Mouse (Mus musculus): ENCODE measurements around the gene Serpine2.

The Serpine2 gene

GRCm38 (mm10) chr1:79819296-79819879, 41.6 kb downstream of the Serpine2 start:
- in situ Hi-C loops (cut with MboI; ENCODE audit: unreplicated experiment in 2 of 2) = no loop called here

- in situ Hi-C loops (cut with MboI; ENCODE audit: unreplicated experiment in 2 of 2) = no loop called here
Measured at GRCm38 (mm10) chr1:79815446-79815845, 45.5 kb downstream of the Serpine2 start.

GRCm38 (mm10) chr1:79809447-79809846, 51.5 kb downstream of the Serpine2 start:
- in situ Hi-C loops (cut with MboI; ENCODE audit: unreplicated experiment in 2 of 2) = no loop called here

- in situ Hi-C loops (cut with MboI; ENCODE audit: unreplicated experiment in 2 of 2) = no loop called here
Measured at GRCm38 (mm10) chr1:79806865-79807264, 54.1 kb downstream of the Serpine2 start.

GRCm38 (mm10) chr1:79803614-79804013, 57.4 kb downstream of the Serpine2 start:
- in situ Hi-C loops (cut with MboI; ENCODE audit: unreplicated experiment in 2 of 2) = no loop called here

- in situ Hi-C loops (cut with MboI; ENCODE audit: unreplicated experiment in 2 of 2) = no loop called here
Measured at GRCm38 (mm10) chr1:79802858-79803427, 58.0 kb downstream of the Serpine2 start.

GRCm38 (mm10) chr1:79797084-79797483, 63.9 kb downstream of the Serpine2 start:
- in situ Hi-C loops (cut with MboI; ENCODE audit: unreplicated experiment in 2 of 2) = loop anchor here (25.0 kb wide), 2 partner anchors 110 to 1490 kb away; no protein-coding TSS in a partner anchor

- in situ Hi-C loops (cut with MboI; ENCODE audit: unreplicated experiment in 2 of 2) = loop anchor here (10.0 to 25.0 kb wide), 5 partner anchors 99 to 1501 kb away; no protein-coding TSS in a partner anchor
Measured at GRCm38 (mm10) chr1:79786267-79786927, 74.6 kb downstream of the Serpine2 start.

- in situ Hi-C loops (cut with MboI; ENCODE audit: unreplicated experiment in 2 of 2) = loop anchor here (10.0 to 25.0 kb wide), 5 partner anchors 95 to 1505 kb away; no protein-coding TSS in a partner anchor
Measured at GRCm38 (mm10) chr1:79782433-79782832, 78.5 kb downstream of the Serpine2 start.

- in situ Hi-C loops (cut with MboI; ENCODE audit: unreplicated experiment in 2 of 2) = loop anchor here (25.0 kb wide), 2 partner anchors 91 to 1509 kb away; no protein-coding TSS in a partner anchor
Measured at GRCm38 (mm10) chr1:79778011-79778410, 83.0 kb downstream of the Serpine2 start.

- in situ Hi-C loops (cut with MboI; ENCODE audit: unreplicated experiment in 2 of 2) = loop anchor here (25.0 kb wide), 2 partner anchors 89 to 1511 kb away; no protein-coding TSS in a partner anchor
Measured at GRCm38 (mm10) chr1:79775927-79776458, 85.0 kb downstream of the Serpine2 start, which contains the start of the genes Mrpl44 and Wdfy1. Gene Mrpl44 (plus strand): TSS chr1:79776018. Gene Wdfy1 (minus strand): TSS chr1:79776143.

GRCm38 (mm10) chr1:79774164-79774780, 86.7 kb downstream of the Serpine2 start:
- in situ Hi-C loops (cut with MboI; ENCODE audit: unreplicated experiment in 2 of 2) = loop anchor here (25.0 kb wide), 5 partner anchors 613 to 1237 kb away; partner anchors contain the start of gene Dock10 (in 1 of the 2)

- in situ Hi-C loops (cut with MboI; ENCODE audit: unreplicated experiment in 2 of 2) = loop anchor here (25.0 kb wide), 5 partner anchors 619 to 1231 kb away; partner anchors contain the start of gene Dock10 (in 1 of the 2)
Measured at GRCm38 (mm10) chr1:79768231-79768630, 92.7 kb downstream of the Serpine2 start.

- in situ Hi-C loops (cut with MboI; ENCODE audit: unreplicated experiment in 2 of 2) = loop anchor here (25.0 kb wide), 5 partner anchors 623 to 1227 kb away; partner anchors contain the start of gene Dock10 (in 1 of the 2)
Measured at GRCm38 (mm10) chr1:79764483-79764882, 96.5 kb downstream of the Serpine2 start.

- in situ Hi-C loops (cut with MboI; ENCODE audit: unreplicated experiment in 2 of 2) = loop anchor here (25.0 kb wide), 5 partner anchors 623 to 1227 kb away; partner anchors contain the start of gene Dock10 (in 1 of the 2)
Measured at GRCm38 (mm10) chr1:79764031-79764430, 96.9 kb downstream of the Serpine2 start.

GRCm38 (mm10) chr1:79762282-79763250, 98.4 kb downstream of the Serpine2 start:
- in situ Hi-C loops (cut with MboI; ENCODE audit: unreplicated experiment in 2 of 2) = loop anchor here (25.0 kb wide), 5 partner anchors 625 to 1225 kb away; partner anchors contain the start of gene Dock10 (in 1 of the 2)

GRCm38 (mm10) chr1:79761917-79762271, 99.1 kb downstream of the Serpine2 start:
- in situ Hi-C loops (cut with MboI; ENCODE audit: unreplicated experiment in 2 of 2) = loop anchor here (25.0 kb wide), 5 partner anchors 625 to 1225 kb away; partner anchors contain the start of gene Dock10 (in 1 of the 2)

- in situ Hi-C loops (cut with MboI; ENCODE audit: unreplicated experiment in 2 of 2) = loop anchor here (25.0 kb wide), 5 partner anchors 626 to 1224 kb away; partner anchors contain the start of gene Dock10 (in 1 of the 2)
Measured at GRCm38 (mm10) chr1:79761106-79761916, 99.7 kb downstream of the Serpine2 start.
